Mouse (Mus musculus): ENCODE data around the gene Inpp5e. TPM values are rescaled to one million over a fixed set of nuclear protein-coding genes. Genes with fewer than 3 reads are reported as not detected.

Inpp5e gene
- polyA plus RNA-seq, 1 experiment from 2014 or later = 6.1 TPM

DNA sequence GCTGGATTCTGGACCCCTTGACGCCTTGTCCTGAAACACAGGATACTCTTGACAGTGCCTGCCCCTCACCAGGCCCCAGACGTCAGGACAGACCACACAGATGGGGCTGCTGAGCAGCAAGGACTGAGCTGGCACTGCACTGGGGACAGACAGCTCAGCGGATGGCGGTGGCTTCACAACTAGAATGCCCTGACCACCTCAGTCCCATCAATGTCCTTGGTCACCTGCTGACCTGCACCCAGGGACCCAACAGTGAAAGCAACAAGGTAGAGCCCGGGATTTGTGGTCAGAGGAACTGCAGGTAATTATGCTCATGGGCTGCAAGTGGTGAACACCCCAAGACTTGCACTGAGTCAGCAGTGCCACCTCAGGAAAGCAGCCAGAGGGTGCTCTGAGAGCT, 46.0 kb downstream of the Inpp5e start:
- peaks cover 39% of the 10 kb centered on the region for H3K36me3 ChIP-seq (replicated peaks)
- H3K4me3 ChIP-seq (replicated peaks) = no peak overlapping the region
- H3K4me1 ChIP-seq (replicated peaks) = 0 out of 2 replicates have a peak, but pooled peaks cover 8% of the 10 kb centered on the region
- no peak overlapping the region for H3K27ac ChIP-seq (replicated peaks)
- no peak for ATAC-seq (ENCODE audit: insufficient read depth)
- H3K27me3 ChIP-seq = no peaks in the 10 kb centered on the region
- no peaks in the 10 kb centered on the region for H3K9me3 ChIP-seq (replicated peaks)
- 70% methylated on average over 5 of the region's 5 CpGs for WGBS (ENCODE audit: insufficient replicate concordance)
- no peak overlapping the region for H3K9ac ChIP-seq
- no peak overlapping the region for H3K4me2 ChIP-seq

DNA sequence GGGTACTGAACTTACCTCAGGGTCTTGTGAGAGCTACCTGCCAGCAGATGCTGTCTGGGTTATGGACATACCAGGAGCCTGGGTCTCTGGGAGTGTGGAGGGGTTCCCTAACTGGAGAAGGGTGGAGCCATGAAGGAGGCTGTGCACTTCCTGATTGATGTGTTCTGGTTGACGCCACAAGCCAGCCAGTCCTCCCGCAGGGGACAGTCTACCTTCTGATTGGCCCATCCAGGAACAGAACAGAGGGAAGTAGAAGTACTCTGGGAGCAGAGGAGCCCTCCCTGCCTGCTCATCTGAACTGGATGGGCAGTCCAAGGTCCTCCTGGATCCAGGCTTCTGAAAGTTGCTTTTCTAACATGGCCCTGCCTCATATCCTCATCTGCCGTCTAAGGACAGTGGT, 48.2 kb downstream of the Inpp5e start, which contains the start of gene Card9:
TSS of gene Card9 (minus strand) at position 147 of the 400 bp plus-strand sequence.
- peaks cover 17% of the 10 kb centered on the region for H3K36me3 ChIP-seq (replicated peaks)
- 22% methylated on average over 3 of the region's 3 CpGs for WGBS (ENCODE audit: insufficient replicate concordance)
- peak within 1 kb of the TSS; percentile 23 for H3K4me2 ChIP-seq
- ATAC-seq (ENCODE audit: insufficient read depth) = 0 out of 2 replicates have a peak, but pooled peaks have one; percentile 5
- no peak within 1 kb of the TSS for H3K27ac ChIP-seq (replicated peaks)
- H3K27me3 ChIP-seq = no peaks in the 10 kb centered on the region
- H3K4me3 ChIP-seq (replicated peaks) = peak within 1 kb of the TSS; percentile 38
- H3K4me1 ChIP-seq (replicated peaks) = 0 out of 2 replicates have a peak, but pooled peaks cover 8% of the 10 kb centered on the region
- no peaks in the 10 kb centered on the region for H3K9me3 ChIP-seq (replicated peaks)
- no peak within 1 kb of the TSS for H3K9ac ChIP-seq

DNA sequence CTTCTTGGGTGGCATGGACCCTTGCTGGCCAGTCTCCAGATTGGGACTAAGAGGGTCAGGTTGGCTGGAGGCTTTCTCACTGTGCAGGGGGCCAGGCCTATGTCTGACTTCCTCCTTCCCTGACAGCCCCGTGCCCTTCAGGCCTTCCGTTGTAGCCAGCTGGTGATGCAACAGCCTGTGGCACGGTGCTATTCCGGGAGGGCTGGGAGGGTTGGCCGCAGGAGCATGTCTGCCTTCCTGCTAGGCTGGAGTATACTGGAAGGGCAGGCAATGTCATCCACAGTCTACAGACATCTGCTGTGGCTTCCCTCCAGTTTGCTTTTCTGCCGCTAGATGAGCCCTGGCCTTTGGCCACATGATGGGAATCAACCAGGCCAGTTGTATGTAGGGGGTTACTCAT, 49.0 kb downstream of the Inpp5e start:
- Histone ChIP-seq H3K9me3 (replicated peaks) (no peaks in the 10 kb centered on the region), H3K4me1 (replicated peaks) (0 out of 2 replicates have a peak, but pooled peaks cover 8% of the 10 kb centered on the region), H3K9ac (no peak overlapping the region), H3K4me2 (peak overlapping the region; percentile 23), H3K27me3 (no peaks in the 10 kb centered on the region), H3K4me3 (replicated peaks) (peak overlapping the region; percentile 38), H3K36me3 (replicated peaks) (peaks cover 9% of the 10 kb centered on the region), H3K27ac (replicated peaks) (no peak overlapping the region)
- ATAC-seq (ENCODE audit: insufficient read depth) = peak; percentile 36
- WGBS (ENCODE audit: insufficient replicate concordance) = 17% methylated on average over 6 of the region's 6 CpGs

DNA sequence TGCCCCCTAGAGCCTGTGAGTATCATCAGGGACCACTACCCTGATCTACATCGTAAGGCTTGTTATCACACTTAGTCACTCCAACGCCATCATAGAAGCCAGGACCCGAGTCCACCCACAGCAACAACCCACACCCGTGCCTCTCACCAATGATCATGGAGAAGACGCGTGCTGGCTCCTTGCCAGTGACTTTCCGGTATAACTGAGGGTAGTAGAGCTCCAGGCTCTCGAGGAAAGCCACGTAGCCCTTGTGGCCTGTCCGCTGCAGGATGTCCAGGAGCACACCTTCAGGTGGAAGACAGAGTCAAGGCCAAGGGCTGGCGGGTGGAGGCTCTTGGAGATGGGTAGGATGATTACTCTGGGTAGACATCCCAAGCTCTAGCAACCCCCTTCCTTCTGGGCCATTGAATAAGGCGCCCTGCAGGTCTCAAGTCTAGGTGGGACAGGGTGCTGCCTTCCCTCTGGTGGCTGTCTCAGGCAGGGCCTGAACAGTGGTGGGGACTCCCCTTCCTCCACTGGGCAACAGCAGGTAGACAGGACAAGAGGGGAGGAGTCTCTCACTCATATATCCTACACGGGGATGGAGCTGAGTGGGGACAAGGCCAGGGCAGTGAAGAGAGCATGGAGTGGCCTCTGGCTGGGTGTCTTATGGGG, 50.2 kb downstream of the Inpp5e start:
- H3K4me1 ChIP-seq (replicated peaks) = 0 out of 2 replicates have a peak, but pooled peaks cover 8% of the 10 kb centered on the region
- no peak overlapping the region for H3K4me3 ChIP-seq (replicated peaks)
- no peak overlapping the region for H3K9ac ChIP-seq
- no peaks in the 10 kb centered on the region for H3K36me3 ChIP-seq (replicated peaks)
- no peaks in the 10 kb centered on the region for H3K9me3 ChIP-seq (replicated peaks)
- 59% methylated on average over 13 of the region's 13 CpGs for WGBS (ENCODE audit: insufficient replicate concordance)
- H3K4me2 ChIP-seq = peak overlapping the region; percentile 23; the same call in 1 of the 2 replicates
- H3K27me3 ChIP-seq = no peaks in the 10 kb centered on the region
- ATAC-seq (ENCODE audit: insufficient read depth) = no peak
- no peak overlapping the region for H3K27ac ChIP-seq (replicated peaks)

DNA sequence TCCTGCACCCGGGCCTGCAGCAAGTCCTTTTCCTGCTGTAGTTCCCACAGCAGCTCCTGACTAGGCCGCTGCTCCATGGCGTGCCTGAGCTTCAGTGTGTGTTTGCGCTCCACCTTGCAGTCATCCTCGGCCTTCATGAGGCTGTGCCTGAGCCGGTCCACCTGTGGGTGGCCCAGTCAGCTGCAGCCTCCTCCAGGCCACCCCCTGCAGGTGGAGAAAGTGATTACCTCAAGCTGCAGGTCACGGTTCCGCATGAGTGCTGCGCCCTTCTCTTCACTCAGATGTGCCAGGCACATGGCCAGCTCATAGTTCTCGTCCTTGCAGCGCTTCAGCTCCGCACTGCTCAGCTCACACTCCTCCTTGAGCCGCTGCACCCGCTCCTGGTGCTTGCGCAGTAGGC, 51.5 kb downstream of the Inpp5e start:
- Histone ChIP-seq H3K4me3 (replicated peaks) (no peak overlapping the region), H3K4me2 (no peak overlapping the region), H3K9ac (no peak overlapping the region), H3K27ac (replicated peaks) (no peak overlapping the region), H3K9me3 (replicated peaks) (no peaks in the 10 kb centered on the region), H3K27me3 (no peaks in the 10 kb centered on the region), H3K36me3 (replicated peaks) (no peaks in the 10 kb centered on the region), H3K4me1 (replicated peaks) (peaks cover 15% of the 10 kb centered on the region)
- 71% methylated on average over 15 of the region's 15 CpGs for WGBS (ENCODE audit: insufficient replicate concordance)
- no peak for ATAC-seq (ENCODE audit: insufficient read depth)

DNA sequence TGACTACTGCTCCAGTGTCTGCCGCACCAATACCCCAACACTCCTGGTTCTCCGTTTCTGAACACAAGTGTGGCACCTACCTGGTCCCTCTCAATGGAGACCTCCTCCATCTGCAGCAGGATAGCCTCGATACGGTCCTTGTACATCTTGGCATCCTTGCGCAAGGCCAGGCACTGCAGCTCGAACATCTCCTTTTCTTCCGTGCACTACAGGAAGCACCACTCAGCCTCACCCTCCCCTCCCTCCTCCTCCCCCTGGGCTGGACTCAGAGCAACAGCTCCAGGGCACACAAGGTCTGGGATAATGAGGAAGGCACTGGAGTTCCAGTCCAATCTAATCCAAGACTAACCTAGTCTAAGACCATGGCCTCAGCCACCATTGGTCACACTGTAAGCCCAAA, 52.3 kb downstream of the Inpp5e start:
- Histone ChIP-seq H3K27me3 (no peaks in the 10 kb centered on the region), H3K9me3 (replicated peaks) (no peaks in the 10 kb centered on the region), H3K4me3 (replicated peaks) (no peak overlapping the region), H3K4me2 (no peak overlapping the region), H3K4me1 (replicated peaks) (peaks cover 19% of the 10 kb centered on the region), H3K9ac (no peak overlapping the region), H3K27ac (replicated peaks) (no peak overlapping the region), H3K36me3 (replicated peaks) (no peaks in the 10 kb centered on the region)
- WGBS (ENCODE audit: insufficient replicate concordance) = 55% methylated on average over 7 of the region's 7 CpGs
- ATAC-seq (ENCODE audit: insufficient read depth) = no peak

DNA sequence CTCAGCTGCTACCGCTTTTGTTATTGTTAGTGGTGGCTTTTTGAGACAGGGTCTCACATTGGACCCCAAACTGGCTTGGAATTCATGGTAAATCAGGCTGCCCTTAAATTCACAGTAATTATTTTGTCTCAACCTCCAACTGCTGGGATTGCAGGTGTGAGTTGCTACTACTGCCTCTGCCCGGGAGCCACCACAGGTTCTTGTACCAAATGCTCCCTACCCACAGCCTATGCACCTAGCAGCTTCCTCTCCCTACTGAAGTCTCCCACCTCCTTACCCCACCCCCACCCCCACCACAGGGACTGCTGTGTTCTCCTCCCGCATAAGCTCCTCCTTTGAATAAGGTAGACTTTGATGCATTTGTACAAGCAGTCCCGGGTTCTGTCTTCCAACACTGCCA, 52.8 kb downstream of the Inpp5e start:
- no peaks in the 10 kb centered on the region for H3K9me3 ChIP-seq (replicated peaks)
- H3K9ac ChIP-seq = no peak overlapping the region
- no peak overlapping the region for H3K4me3 ChIP-seq (replicated peaks)
- no peak overlapping the region for H3K4me2 ChIP-seq
- no peak overlapping the region for H3K27ac ChIP-seq (replicated peaks)
- WGBS (ENCODE audit: insufficient replicate concordance) = 71% methylated on average over 4 of the region's 4 CpGs
- ATAC-seq (ENCODE audit: insufficient read depth) = no peak
- no peaks in the 10 kb centered on the region for H3K27me3 ChIP-seq
- peaks cover 22% of the 10 kb centered on the region for H3K4me1 ChIP-seq (replicated peaks)
- H3K36me3 ChIP-seq (replicated peaks) = no peaks in the 10 kb centered on the region

DNA sequence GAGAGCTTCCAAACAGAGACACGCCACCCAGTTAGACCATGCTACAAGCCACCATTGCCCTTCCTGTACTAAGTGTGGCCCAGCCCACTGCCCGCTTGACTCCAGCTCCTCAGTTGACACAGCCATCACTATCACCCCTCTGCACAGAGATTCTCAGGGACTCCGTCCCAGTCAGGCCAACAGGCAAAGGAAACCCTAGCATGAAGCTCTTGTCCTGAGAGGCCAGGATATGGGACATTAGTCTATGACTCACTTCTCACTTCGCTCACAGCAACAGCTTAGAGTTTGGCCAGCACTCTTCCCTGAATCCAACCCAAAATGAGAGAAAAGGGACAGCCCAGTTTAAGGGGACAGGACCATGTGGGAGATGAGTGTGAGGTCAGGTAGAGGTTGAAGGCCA, 54.6 kb downstream of the Inpp5e start:
- no peak overlapping the region for H3K4me3 ChIP-seq (replicated peaks)
- peaks cover 32% of the 10 kb centered on the region for H3K4me1 ChIP-seq (replicated peaks)
- H3K27ac ChIP-seq (replicated peaks) = no peak overlapping the region
- WGBS (ENCODE audit: insufficient replicate concordance) = 70% methylated on average over 4 of the region's 4 CpGs
- ATAC-seq (ENCODE audit: insufficient read depth) = no peak
- no peaks in the 10 kb centered on the region; the same call in 1 of the 2 replicates for H3K36me3 ChIP-seq (replicated peaks)
- no peak overlapping the region for H3K9ac ChIP-seq
- H3K27me3 ChIP-seq = no peaks in the 10 kb centered on the region
- no peak overlapping the region for H3K4me2 ChIP-seq
- H3K9me3 ChIP-seq (replicated peaks) = no peaks in the 10 kb centered on the region

DNA sequence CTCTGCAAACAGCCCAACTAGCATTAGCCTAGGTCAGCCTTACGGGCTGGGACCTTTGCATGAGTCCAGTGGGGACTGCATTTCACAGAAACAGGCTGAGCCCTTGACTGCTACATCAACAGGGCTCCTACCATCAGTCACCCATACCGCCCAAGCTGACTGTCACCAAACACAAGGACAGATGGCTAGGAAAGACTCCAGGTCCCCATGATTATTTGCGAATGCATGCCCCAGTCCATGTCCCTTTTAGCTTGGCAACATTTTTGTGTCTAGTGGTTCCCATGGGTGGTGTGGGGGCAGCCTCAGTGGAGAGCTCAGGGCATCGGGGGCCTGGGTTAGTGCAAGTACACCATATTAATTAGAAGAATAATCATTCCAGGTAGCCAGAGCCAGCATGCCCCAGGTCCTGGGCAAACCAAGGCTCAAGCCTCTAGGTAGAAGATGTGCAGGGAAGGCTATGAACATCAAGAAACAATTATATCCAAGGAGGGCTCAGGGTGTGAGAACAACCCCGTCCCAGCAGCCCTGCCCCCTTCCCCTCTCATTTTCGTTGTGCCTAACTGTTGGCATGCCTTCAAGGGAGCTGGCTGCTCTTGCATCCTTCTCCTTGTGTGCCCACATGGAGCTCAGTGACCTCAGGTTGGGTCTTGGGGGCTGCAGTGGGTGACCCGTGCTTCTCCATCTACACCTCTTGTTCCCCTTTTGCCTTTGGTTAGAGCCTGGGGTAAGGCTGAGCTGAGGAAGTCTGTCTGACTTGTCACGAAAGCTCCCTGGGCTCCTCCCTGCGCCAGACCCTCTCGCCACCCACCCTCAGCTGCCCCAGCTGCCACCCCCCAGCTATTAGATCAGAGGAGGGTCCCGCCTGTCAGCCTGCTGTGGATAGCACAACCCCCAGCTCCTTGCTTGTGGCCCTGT, 55.7 kb downstream of the Inpp5e start:
- ATAC-seq (ENCODE audit: insufficient read depth) = no peak
- H3K9me3 ChIP-seq (replicated peaks) = no peaks in the 10 kb centered on the region
- H3K4me3 ChIP-seq (replicated peaks) = peak overlapping the region; percentile 79; the same call in 1 of the 2 replicates

DNA sequence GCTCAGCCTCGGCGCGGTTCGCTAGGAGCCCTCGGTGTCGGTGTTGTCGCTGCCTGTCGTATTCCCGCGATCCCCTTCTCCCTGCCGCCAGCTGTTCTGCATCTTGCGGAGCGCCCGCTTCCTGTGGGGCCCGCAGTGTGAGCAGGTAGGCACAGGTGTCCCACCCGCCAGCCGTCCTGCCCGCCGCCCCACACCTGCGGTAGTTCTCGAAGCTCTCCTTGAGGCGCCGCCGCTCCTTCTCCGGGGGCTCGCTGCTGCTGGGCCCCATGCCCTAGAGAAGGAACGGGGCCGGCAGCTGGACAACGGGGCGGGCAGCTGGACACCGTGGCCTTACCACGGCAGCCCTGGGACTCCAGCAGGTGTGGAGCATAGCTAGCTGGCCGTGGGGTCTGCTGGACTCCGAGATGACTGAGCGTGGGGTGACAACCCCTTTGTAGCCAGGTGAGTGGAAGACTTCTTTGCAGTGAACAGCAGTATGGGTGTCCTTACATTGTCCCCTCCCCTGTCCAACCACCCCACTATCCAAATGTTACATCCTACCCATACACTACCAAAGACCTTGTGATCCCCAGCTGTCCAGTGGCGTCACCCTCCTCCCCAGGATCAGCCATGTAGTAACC, 56.6 kb downstream of the Inpp5e start:
- Histone ChIP-seq H3K4me2 (peak overlapping the region; percentile 94), H3K9ac (peak overlapping the region; percentile 75), H3K36me3 (replicated peaks) (peaks cover 6% of the 10 kb centered on the region; the same call in 1 of the 2 replicates), H3K27me3 (no peaks in the 10 kb centered on the region), H3K9me3 (replicated peaks) (no peaks in the 10 kb centered on the region), H3K4me3 (replicated peaks) (peak overlapping the region; percentile 79), H3K27ac (replicated peaks) (0 out of 2 replicates have a peak overlapping the region, but pooled peaks have one; percentile 2), H3K4me1 (replicated peaks) (peaks cover 28% of the 10 kb centered on the region)
- 5% methylated on average over 36 of the region's 36 CpGs for WGBS (ENCODE audit: insufficient replicate concordance)
- peak; percentile 21 for ATAC-seq (ENCODE audit: insufficient read depth)

More for the DNA sequence above, 55.7 kb downstream of the Inpp5e start:
- no peak overlapping the region for H3K9ac ChIP-seq
- H3K4me1 ChIP-seq (replicated peaks) = peaks cover 28% of the 10 kb centered on the region
- H3K36me3 ChIP-seq (replicated peaks) = peaks cover 6% of the 10 kb centered on the region; the same call in 1 of the 2 replicates
- no peaks in the 10 kb centered on the region for H3K27me3 ChIP-seq
- no peak overlapping the region for H3K27ac ChIP-seq (replicated peaks)
- WGBS (ENCODE audit: insufficient replicate concordance) = 74% methylated on average over 11 of the region's 11 CpGs
- H3K4me2 ChIP-seq = peak overlapping the region; percentile 94
